Mouse (Mus musculus): ENCODE measurements at regions not wholly inside any gene's neighbourhood (a gene's known extent, or its start where the extent isn't known, plus 50 kb on each side); places are given as distances from the start of the nearest gene placed in this dataset.

GRCm38 (mm10) chr2:148153513-148154271 is 106.9 kb upstream of the Foxa2 start:
- TF ChIP-seq POLR2A (IDR thresholded peaks at IDR 0.05; ENCODE audit: low read depth, low read length), result no peak
- no peak for TF ChIP-seq CTCF (IDR thresholded peaks at IDR 0.05; ENCODE audit: extremely low read depth, insufficient read length, insufficient replicate concordance, low read depth, low read length)
- WGBS, result 83% methylated on average over 6 of the region's 6 CpGs
- Histone ChIP-seq H3K4me3 (ENCODE audit: low read depth, low read length) (no peak overlapping the region), H3K27me3 (ENCODE audit: control insufficient read depth, insufficient read depth, low read length) (no peaks in the 10 kb centered on the region), H3K4me1 (ENCODE audit: control insufficient read depth, insufficient read depth, insufficient read length, low read length) (no peaks in the 10 kb centered on the region), H3K27ac (ENCODE audit: insufficient read depth, low read depth, low read length) (no peak overlapping the region), H3K36me3 (ENCODE audit: control insufficient read depth, insufficient read depth, low read length) (no peaks in the 10 kb centered on the region)

GRCm38 (mm10) chr2:148156122-148156521 is 109.4 kb upstream of the Foxa2 start:
- WGBS, result 80% methylated on average over 2 of the region's 2 CpGs
- no peaks in the 10 kb centered on the region for H3K27me3 ChIP-seq (ENCODE audit: control insufficient read depth, insufficient read depth, low read length)
- no peaks in the 10 kb centered on the region for H3K36me3 ChIP-seq (ENCODE audit: control insufficient read depth, insufficient read depth, low read length)
- H3K4me1 ChIP-seq (ENCODE audit: control insufficient read depth, insufficient read depth, insufficient read length, low read length), result no peaks in the 10 kb centered on the region
- H3K4me3 ChIP-seq (ENCODE audit: low read depth, low read length), result no peak overlapping the region
- no peak overlapping the region for H3K27ac ChIP-seq (ENCODE audit: insufficient read depth, low read depth, low read length)
- no peak for TF ChIP-seq POLR2A (IDR thresholded peaks at IDR 0.05; ENCODE audit: low read depth, low read length)
- no peak for TF ChIP-seq CTCF (IDR thresholded peaks at IDR 0.05; ENCODE audit: extremely low read depth, insufficient read length, insufficient replicate concordance, low read depth, low read length)

GRCm38 (mm10) chr2:148159028-148159600 is 112.3 kb upstream of the Foxa2 start:
- no peak overlapping the region for H3K4me3 ChIP-seq (ENCODE audit: low read depth, low read length)
- no peaks in the 10 kb centered on the region for H3K27me3 ChIP-seq (ENCODE audit: control insufficient read depth, insufficient read depth, low read length)
- TF ChIP-seq CTCF (IDR thresholded peaks at IDR 0.05; ENCODE audit: extremely low read depth, insufficient read length, insufficient replicate concordance, low read depth, low read length) (no peak), POLR2A (IDR thresholded peaks at IDR 0.05; ENCODE audit: low read depth, low read length) (no peak)
- 69% methylated on average over 8 of the region's 8 CpGs for WGBS
- no peak overlapping the region for H3K27ac ChIP-seq (ENCODE audit: insufficient read depth, low read depth, low read length)
- H3K36me3 ChIP-seq (ENCODE audit: control insufficient read depth, insufficient read depth, low read length), result no peaks in the 10 kb centered on the region
- H3K4me1 ChIP-seq (ENCODE audit: control insufficient read depth, insufficient read depth, insufficient read length, low read length), result no peaks in the 10 kb centered on the region

- Histone ChIP-seq H3K36me3 (ENCODE audit: control insufficient read depth, insufficient read depth, low read length) (no peaks in the 10 kb centered on the region), H3K27ac (ENCODE audit: insufficient read depth, low read depth, low read length) (no peak overlapping the region), H3K4me1 (ENCODE audit: control insufficient read depth, insufficient read depth, insufficient read length, low read length) (no peaks in the 10 kb centered on the region), H3K27me3 (ENCODE audit: control insufficient read depth, insufficient read depth, low read length) (no peaks in the 10 kb centered on the region), H3K4me3 (ENCODE audit: low read depth, low read length) (no peak overlapping the region)
- WGBS, result 93% methylated on average over 12 of the region's 12 CpGs
- TF ChIP-seq POLR2A (IDR thresholded peaks at IDR 0.05; ENCODE audit: low read depth, low read length) (no peak), CTCF (IDR thresholded peaks at IDR 0.05; ENCODE audit: extremely low read depth, insufficient read length, insufficient replicate concordance, low read depth, low read length) (no peak)
These were observed 114.2 kb upstream of the Foxa2 start for GRCm38 (mm10) chr2:148160997-148161396.

GRCm38 (mm10) chr2:148161966-148162365 is 115.2 kb upstream of the Foxa2 start:
- Histone ChIP-seq H3K4me1 (ENCODE audit: control insufficient read depth, insufficient read depth, insufficient read length, low read length) (no peaks in the 10 kb centered on the region), H3K27ac (ENCODE audit: insufficient read depth, low read depth, low read length) (no peak overlapping the region), H3K27me3 (ENCODE audit: control insufficient read depth, insufficient read depth, low read length) (no peaks in the 10 kb centered on the region), H3K4me3 (ENCODE audit: low read depth, low read length) (no peak overlapping the region), H3K36me3 (ENCODE audit: control insufficient read depth, insufficient read depth, low read length) (no peaks in the 10 kb centered on the region)
- 58% methylated on average over 1 of the region's 1 CpGs for WGBS
- TF ChIP-seq CTCF (IDR thresholded peaks at IDR 0.05; ENCODE audit: extremely low read depth, insufficient read length, insufficient replicate concordance, low read depth, low read length) (no peak), POLR2A (IDR thresholded peaks at IDR 0.05; ENCODE audit: low read depth, low read length) (no peak)

GRCm38 (mm10) chr2:148162562-148162961 is 115.8 kb upstream of the Foxa2 start:
- no peaks in the 10 kb centered on the region for H3K4me1 ChIP-seq (ENCODE audit: control insufficient read depth, insufficient read depth, insufficient read length, low read length)
- WGBS, result 94% methylated on average over 1 of the region's 1 CpGs
- no peaks in the 10 kb centered on the region for H3K27me3 ChIP-seq (ENCODE audit: control insufficient read depth, insufficient read depth, low read length)
- H3K36me3 ChIP-seq (ENCODE audit: control insufficient read depth, insufficient read depth, low read length), result no peaks in the 10 kb centered on the region
- no peak overlapping the region for H3K27ac ChIP-seq (ENCODE audit: insufficient read depth, low read depth, low read length)
- TF ChIP-seq POLR2A (IDR thresholded peaks at IDR 0.05; ENCODE audit: low read depth, low read length), result no peak
- no peak for TF ChIP-seq CTCF (IDR thresholded peaks at IDR 0.05; ENCODE audit: extremely low read depth, insufficient read length, insufficient replicate concordance, low read depth, low read length)
- H3K4me3 ChIP-seq (ENCODE audit: low read depth, low read length), result no peak overlapping the region

GRCm38 (mm10) chr2:148171113-148171512 is 124.3 kb upstream of the Foxa2 start:
- no peak overlapping the region for H3K27ac ChIP-seq (ENCODE audit: insufficient read depth, low read depth, low read length)
- TF ChIP-seq POLR2A (IDR thresholded peaks at IDR 0.05; ENCODE audit: low read depth, low read length) (no peak), CTCF (IDR thresholded peaks at IDR 0.05; ENCODE audit: extremely low read depth, insufficient read length, insufficient replicate concordance, low read depth, low read length) (no peak)
- H3K27me3 ChIP-seq (ENCODE audit: control insufficient read depth, insufficient read depth, low read length), result no peaks in the 10 kb centered on the region
- H3K4me3 ChIP-seq (ENCODE audit: low read depth, low read length), result no peak overlapping the region
- no peaks in the 10 kb centered on the region for H3K4me1 ChIP-seq (ENCODE audit: control insufficient read depth, insufficient read depth, insufficient read length, low read length)
- WGBS, result 57% methylated on average over 4 of the region's 4 CpGs
- no peaks in the 10 kb centered on the region for H3K36me3 ChIP-seq (ENCODE audit: control insufficient read depth, insufficient read depth, low read length)
